Mouse (Mus musculus) WW6 (cell line): Measurements from ENCODE around the gene Mindy4.

Experiments
- DNase-seq: peaks from one replicate; pipeline ENCODE4 v3.0.0-alpha.2; 2013; ENCODE audit warnings: low read depth, low spot score

Mindy4 gene

DNA sequence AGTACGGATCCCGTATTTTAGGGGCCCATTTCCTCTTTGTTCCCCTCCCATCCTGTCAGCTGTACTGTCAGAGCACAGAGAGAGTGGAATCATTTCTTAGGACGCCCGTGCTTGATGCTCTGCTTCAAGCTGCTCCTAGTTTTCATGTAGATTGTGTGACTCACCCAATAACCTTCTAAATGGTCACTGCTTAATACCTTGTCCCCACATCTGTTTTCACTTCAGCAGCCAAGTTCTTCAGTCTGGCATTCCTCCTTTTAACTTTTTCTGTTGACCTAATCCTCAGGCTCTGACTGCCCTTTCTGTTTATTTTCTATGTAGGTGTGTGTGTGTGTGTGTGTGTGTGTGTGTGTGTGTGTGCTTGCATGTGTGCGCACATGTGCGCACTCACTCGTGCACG, 4.6 kb downstream of the Mindy4 start:
- DNase-seq = no peak

DNA sequence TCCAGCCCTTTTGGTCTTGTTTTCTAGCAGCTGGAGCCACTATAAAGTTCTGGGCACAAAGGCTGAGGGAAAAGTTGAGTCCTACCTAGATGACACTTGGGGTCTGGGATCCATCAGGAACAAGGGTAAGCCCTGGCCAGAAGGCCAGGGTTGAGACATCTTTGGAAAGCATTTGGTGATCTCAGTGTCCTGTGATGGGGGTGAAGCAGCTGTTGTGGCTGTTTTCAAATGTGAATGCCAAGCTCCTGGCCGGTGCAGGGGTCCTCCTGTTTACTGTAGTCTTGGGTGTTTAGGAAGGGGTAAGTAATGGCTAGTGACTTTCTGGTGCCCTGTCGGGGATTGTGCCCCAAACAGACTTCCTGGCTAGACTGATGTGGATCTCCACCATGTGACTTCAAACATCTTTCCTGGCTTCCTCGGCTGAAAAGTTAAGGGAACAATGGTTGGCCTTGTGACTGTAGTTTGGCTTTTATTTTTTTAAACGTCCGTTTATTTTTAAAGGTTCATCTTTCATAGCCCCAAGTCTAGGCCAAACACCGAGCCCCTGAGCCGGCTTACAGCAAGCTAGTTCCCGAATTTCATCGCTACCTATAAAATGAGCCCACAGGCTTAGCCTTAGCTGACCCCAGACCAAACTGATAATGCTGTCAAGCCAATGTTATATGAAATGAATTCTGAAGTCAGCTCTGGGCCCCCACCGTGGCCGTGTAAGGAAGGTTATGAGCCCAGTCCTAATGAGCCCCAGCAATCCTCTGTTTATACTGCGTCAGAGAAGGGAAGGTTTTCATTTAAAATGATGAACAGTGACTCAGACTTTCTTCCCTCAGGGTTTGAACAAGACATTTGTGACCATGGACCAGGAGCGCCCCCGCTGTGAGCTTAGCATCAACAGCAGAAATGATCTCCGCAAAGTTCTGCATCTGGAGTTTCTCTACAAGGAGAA, 7.5 kb downstream of the Mindy4 start:
- no peak for DNase-seq

- no peak for DNase-seq
Observed at GRCm38 (mm10) chr6:55214541-55214940, 11.4 kb downstream of the Mindy4 start.

- no peak for DNase-seq
Observed at GRCm38 (mm10) chr6:55218232-55218631, 15.0 kb downstream of the Mindy4 start.

GRCm38 (mm10) chr6:55223986-55224385, 20.8 kb downstream of the Mindy4 start:
- DNase-seq = no peak

DNA sequence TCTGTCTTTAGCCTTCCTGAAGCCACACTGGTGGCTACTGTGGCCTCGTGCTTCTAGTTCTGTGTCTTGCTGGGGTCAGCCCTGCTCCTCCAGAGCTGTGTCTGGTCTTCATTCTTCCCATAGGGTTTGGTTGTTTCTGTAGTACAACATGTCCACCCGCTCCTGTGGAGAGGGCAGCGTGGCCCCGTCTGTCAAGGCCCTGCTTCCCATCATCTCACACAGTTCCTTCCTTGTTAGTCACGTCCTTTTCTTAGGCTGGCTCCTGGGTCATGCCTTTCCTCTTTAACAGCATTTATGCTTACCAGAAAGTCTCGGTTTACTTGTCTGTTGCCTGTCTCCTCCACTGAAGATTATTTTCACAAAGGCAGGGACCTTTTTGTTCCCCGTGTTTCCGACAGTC, 26.9 kb downstream of the Mindy4 start:
- no peak for DNase-seq

DNA sequence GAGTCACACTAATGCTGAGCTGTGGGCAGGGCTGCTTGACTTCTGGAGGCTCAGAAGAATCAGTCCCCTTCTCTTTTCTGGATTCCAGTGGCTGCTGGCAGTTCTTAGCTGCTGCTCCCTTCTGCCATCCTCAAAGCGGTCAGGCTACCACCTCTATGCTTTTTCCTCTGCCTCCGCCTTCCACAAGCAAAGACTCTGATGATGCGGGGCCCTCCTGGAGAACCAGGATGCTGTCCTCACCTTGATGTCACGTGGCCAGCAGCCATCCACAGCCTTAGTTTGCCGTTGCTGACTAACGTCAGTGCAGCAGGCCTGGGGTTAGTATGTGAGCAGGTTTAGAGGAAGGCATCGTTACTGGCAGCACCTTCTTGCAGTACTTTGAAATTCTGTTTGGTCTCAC, 28.9 kb downstream of the Mindy4 start:
- no peak for DNase-seq

DNA sequence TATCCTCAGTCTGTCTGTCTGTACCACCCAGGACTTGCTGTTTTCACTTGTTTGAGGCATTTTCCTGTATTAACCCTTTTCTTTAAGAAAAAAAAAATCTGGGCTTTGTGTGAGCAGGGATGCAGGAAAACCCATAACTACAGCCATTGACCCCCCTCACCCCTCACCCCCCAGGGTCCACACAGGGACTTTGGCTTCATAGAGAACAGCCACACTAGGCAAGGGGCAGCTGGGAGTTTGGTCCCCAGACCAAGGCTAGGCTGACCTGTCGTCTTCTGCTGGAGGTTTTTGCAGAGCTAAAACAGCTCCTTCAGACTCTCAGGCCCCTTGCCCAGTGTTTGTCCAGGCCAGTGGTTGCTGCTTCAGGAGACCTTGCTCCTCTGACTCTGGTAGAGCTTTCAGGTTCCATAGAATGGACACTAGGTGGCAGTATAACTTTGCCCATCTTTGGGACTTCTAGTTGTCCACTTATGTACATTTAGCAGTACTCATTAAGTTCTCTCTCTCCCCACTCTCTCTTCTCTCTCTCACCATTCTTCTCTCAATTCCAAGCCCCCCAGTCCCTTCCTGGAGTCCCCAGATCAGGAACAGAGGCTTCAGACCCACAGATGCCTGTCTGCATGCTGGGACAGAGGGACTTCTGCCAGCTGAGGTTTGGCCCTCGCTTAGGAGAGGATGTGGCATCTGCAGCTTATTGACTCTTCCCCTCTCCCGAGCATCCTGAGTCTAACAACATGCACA, 29.5 kb downstream of the Mindy4 start:
- no peak for DNase-seq

DNA sequence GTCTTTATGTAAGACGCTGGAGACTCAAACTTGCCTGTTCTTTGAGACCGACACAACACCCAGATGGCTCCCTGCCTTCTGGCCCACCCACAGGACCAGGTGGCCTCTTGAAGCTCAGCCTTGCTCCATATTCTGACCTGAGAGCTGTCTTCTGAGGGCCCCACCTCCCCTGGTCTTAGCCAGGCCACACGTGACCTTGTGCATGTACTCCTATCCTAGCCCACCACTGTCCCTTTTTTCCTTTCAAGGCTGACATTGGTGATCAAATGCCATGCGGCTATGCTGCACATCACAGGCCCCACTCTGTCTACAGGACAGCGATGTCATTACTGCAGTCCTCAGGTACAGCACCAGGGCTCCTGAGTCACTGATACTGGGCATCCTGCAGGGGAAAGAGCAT, 30.1 kb downstream of the Mindy4 start:
- DNase-seq = no peak

- no peak for DNase-seq
Observed at GRCm38 (mm10) chr6:55234636-55235035, 31.5 kb downstream of the Mindy4 start.

- no peak for DNase-seq
Observed at GRCm38 (mm10) chr6:55235733-55236132, 32.5 kb downstream of the Mindy4 start.

DNA sequence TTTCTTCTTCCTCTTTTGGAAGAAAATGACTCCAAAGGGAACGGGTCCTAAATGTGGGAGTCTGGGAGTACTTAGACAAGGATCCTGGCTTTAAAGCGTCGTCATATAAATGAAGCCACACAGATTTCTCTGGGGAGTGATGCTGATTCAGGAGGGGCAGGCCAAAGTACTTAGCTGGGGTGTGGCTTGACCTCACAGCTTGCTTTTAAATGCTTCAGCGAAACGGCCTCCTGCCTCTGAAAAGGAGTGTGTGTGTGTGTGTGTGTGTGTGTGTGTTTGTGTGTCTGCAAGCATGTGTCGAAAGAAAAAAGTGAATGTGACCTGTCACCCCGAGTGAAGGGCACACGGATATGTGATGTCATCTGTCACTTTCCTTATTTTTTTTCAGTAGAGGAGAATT, 36.7 kb downstream of the Mindy4 start:
- DNase-seq = no peak

GRCm38 (mm10) chr6:55240591-55241260, 37.5 kb downstream of the Mindy4 start:
- no peak for DNase-seq

- DNase-seq = no peak
Observed at GRCm38 (mm10) chr6:55241479-55241878, 38.3 kb downstream of the Mindy4 start.

DNA sequence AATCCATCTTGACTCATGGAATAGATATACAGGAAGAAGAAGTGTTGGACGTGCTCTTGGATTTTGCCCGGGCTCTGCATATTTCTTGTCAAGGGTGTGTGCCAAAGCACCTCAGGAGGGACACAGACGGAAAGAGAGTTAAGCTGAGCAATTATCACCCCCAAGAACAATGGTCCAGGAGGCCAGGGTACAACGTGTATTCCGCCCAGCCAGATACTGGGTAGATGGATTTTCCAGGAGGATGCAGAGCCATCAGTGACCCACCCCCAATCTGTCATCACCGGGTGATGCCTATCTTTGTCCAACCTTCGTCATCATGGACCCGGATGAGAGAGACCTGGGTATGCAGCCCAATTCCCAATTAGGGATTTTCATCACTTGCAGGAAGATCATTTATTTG, 42.5 kb downstream of the Mindy4 start:
- no peak for DNase-seq

DNA sequence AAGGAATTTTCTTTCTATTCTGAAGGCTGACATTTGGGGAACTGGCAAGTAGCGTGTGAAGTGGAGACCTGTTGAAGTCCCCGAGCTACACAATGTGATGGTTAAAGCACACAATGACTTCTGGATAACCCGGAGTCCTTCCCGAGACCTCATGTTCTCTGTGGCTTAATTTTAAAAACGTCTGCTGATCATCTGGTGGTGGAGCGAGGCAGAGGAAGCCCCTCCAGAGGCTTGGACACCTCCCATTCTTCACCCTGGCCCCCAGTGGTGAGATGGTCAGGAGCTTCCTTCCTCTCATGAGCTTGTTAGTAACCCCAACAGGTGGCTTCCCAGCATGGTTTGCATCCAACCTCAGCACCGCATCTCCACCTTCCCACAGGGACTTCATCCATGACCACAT, 43.3 kb downstream of the Mindy4 start:
- no peak for DNase-seq

- DNase-seq = no peak
Observed at GRCm38 (mm10) chr6:55246911-55247438, 43.8 kb downstream of the Mindy4 start.

DNA sequence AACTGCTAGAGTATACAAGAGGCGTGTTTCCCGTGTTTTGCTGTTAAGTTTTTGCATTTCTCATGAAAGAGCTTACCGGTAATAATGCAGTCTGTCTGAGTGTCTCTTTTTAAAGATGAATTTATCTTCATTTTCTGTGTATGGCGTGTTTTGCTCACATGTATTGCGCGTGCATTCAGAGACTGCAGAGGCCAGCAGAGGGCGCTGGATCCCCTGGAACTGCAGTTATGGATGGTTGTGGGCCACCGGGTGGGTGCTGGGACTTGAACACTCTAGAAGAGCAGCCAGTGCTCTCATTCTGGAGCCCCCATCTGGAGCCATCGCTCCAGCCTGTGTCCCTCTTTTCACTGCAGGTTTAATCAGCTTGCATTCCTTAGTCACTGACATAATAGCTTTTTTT, 46.1 kb downstream of the Mindy4 start:
- no peak for DNase-seq

- no peak for DNase-seq
Observed at GRCm38 (mm10) chr6:55250809-55251208, 47.6 kb downstream of the Mindy4 start.

DNA sequence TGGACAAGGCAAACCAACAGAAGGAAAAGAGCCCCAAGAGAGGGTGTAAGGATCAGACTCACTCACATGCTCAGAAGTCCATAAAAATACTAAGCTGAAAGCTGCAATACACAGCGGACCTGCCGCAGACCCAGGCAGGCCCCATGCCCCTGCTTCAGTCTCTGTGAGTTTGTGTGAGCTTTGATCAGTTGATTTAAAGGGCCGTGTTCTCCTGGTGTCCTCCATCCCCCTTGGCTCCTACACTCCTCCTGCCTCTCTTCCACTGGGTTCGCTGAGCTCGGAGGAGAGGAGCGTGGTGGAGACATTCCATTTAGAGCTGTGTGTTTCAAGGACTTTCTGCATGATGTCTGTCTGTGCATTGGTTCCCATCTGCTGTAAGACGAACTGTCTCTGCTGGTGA, 48.4 kb downstream of the Mindy4 start:
- DNase-seq = no peak

DNA sequence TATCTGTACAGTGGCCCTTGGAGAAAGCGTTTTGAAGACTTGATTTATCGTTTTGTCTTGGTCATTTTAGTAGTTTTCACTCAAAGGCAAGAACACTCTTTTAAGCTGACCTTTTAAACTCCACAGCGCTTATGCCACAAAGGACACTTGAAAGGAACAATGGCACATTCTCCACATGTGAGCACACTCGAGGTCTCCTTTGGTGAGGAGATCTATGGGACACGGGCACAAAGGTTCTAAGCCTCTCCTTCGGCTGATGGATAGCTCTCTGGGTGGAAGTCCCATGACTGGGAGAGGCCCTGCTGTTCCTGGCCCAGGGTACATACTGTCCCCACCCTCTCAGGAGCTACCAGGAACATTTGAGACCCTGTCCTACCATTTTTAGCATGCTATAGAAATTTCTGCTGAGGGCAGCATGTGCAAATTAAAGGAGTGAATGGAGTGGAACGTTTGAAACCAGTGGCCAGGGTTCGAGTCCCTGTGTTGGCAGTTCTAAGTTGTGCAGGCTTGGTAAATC, 49.6 kb downstream of the Mindy4 start:
- no peak for DNase-seq
